Mouse (Mus musculus) stomach, embryonic 15.5 days (tissue): Measurements from ENCODE around the gene Tmem132d. TPM values are rescaled to one million over a fixed set of nuclear protein-coding genes. Genes with fewer than 3 reads are reported as not detected.

ENCODE experiments used
- polyA plus RNA-seq: library from polyadenylated mRNA; unstranded; fragments of >200 nt; fragmentation: Nextera tagmentation; extraction: Ambion mirVana; gene quantifications from 2 replicates; pipeline ENCODE4 v1.2.1, GENCODE M21; 2015

Gene Tmem132d
- polyA plus RNA-seq, 1 experiment from 2014 or later, result 0.05 TPM

Other genes with a start within 250 kb of the Tmem132d start
- gene Fzd10, start 167.8 kb upstream of the Tmem132d start, polyA plus RNA-seq, result 0.95 and 1.8 TPM in 2 replicates